Mouse (Mus musculus): Measurements from ENCODE around the gene Wasf3. TPM values are rescaled to one million over a fixed set of nuclear protein-coding genes. Genes with fewer than 3 reads are reported as not detected.

Gene Wasf3
- polyA plus RNA-seq, 1 experiment from 2014 or later, result 0.85 TPM

GRCm38 (mm10) chr5:146373238-146373637, 11.5 kb upstream of the Wasf3 start:
- Histone ChIP-seq H3K4me1 (replicated peaks; ENCODE audit: control insufficient read depth, insufficient read depth, low read length) (no peaks in the 10 kb centered on the region), H3K36me3 (ENCODE audit: control insufficient read depth, insufficient read depth) (no peaks in the 10 kb centered on the region), H3K9ac (ENCODE audit: low read depth, low read length) (no peak overlapping the region), H3K9me3 (ENCODE audit: control insufficient read depth) (no peaks in the 10 kb centered on the region), H3K4me3 (ENCODE audit: low read depth, low read length) (no peak overlapping the region), H3K27me3 (replicated peaks; ENCODE audit: control insufficient read depth, insufficient read depth, low read length) (no peaks in the 10 kb centered on the region), H3K27ac (ENCODE audit: low read depth, low read length) (no peak overlapping the region), H3K4me2 (replicated peaks; ENCODE audit: low read depth) (no peak overlapping the region)
- TF ChIP-seq CTCF (IDR thresholded peaks at IDR 0.05; ENCODE audit: low read depth), result no peak
- no peak for ATAC-seq
- 86% methylated on average over 11 of the region's 11 CpGs for WGBS

- Histone ChIP-seq H3K36me3 (ENCODE audit: control insufficient read depth, insufficient read depth) (no peaks in the 10 kb centered on the region), H3K9ac (ENCODE audit: low read depth, low read length) (no peak overlapping the region), H3K4me3 (ENCODE audit: low read depth, low read length) (no peak overlapping the region), H3K4me2 (replicated peaks; ENCODE audit: low read depth) (no peak overlapping the region), H3K4me1 (replicated peaks; ENCODE audit: control insufficient read depth, insufficient read depth, low read length) (no peaks in the 10 kb centered on the region), H3K9me3 (ENCODE audit: control insufficient read depth) (0 out of 2 replicates have a peak, but pooled peaks cover 4% of the 10 kb centered on the region), H3K27ac (ENCODE audit: low read depth, low read length) (no peak overlapping the region), H3K27me3 (replicated peaks; ENCODE audit: control insufficient read depth, insufficient read depth, low read length) (no peaks in the 10 kb centered on the region)
- WGBS, result 87% methylated on average over 4 of the region's 4 CpGs
- TF ChIP-seq CTCF (IDR thresholded peaks at IDR 0.05; ENCODE audit: low read depth), result peak; percentile 61
- ATAC-seq, result no peak
Observed at GRCm38 (mm10) chr5:146376601-146377000, 8.2 kb upstream of the Wasf3 start.

DNA sequence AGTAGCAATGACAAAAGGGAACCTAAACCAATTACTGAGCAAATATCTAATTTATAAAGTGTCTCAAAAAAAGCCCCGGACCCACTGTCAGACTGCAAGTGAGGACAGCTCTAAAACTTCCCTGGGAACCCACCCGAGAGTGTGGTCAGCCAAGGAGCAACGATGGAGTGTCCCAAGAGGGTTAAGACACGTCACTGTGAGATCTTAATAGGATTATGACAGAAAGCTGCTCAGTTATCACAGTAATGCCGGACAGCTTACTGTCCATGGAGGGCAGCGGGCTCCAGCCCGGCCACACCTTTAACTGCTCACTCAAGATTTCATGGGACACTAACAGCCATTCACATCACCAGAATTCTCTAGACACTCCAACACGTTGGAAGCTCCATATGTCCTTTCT, 4.7 kb upstream of the Wasf3 start:
- WGBS, result 77% methylated on average over 8 of the region's 8 CpGs
- no peak for ATAC-seq
- no peak overlapping the region for H3K27ac ChIP-seq (ENCODE audit: low read depth, low read length)

DNA sequence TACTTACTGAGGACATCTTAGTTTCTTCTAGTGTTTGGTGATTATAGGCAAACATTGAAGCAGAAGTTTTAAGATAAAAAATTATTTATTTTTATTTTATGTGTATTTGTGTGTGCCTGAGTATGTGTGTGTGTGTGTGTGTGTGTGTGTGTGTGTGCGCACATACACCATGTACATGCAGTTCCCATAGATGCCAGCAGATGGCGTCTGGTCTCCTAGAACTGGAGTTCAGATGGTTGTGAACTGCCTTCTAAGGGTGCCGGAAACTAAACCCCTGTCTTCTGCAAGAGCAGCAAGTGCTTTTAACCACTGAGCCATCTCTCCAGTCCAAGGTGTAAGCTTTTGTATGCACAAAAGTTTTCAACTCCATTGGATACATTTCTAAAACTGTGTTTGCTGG, 2.5 kb upstream of the Wasf3 start:
- H3K4me2 ChIP-seq (replicated peaks; ENCODE audit: low read depth), result no peak overlapping the region
- no peak overlapping the region for H3K4me3 ChIP-seq (ENCODE audit: low read depth, low read length)
- peaks cover 8% of the 10 kb centered on the region for H3K27me3 ChIP-seq (replicated peaks; ENCODE audit: control insufficient read depth, insufficient read depth, low read length)
- 82% methylated on average over 3 of the region's 3 CpGs for WGBS
- 0 out of 2 replicates have a peak, but pooled peaks cover 4% of the 10 kb centered on the region for H3K9me3 ChIP-seq (ENCODE audit: control insufficient read depth)
- no peaks in the 10 kb centered on the region for H3K4me1 ChIP-seq (replicated peaks; ENCODE audit: control insufficient read depth, insufficient read depth, low read length)
- no peak overlapping the region for H3K27ac ChIP-seq (ENCODE audit: low read depth, low read length)
- H3K36me3 ChIP-seq (ENCODE audit: control insufficient read depth, insufficient read depth), result no peaks in the 10 kb centered on the region
- peak; percentile 34; the same call in 1 of the 2 replicates for TF ChIP-seq CTCF (IDR thresholded peaks at IDR 0.05; ENCODE audit: low read depth)
- H3K9ac ChIP-seq (ENCODE audit: low read depth, low read length), result no peak overlapping the region
- no peak for ATAC-seq

More for the DNA sequence above, 4.7 kb upstream of the Wasf3 start:
- H3K9ac ChIP-seq (ENCODE audit: low read depth, low read length), result no peak overlapping the region
- H3K4me1 ChIP-seq (replicated peaks; ENCODE audit: control insufficient read depth, insufficient read depth, low read length), result no peaks in the 10 kb centered on the region
- H3K4me3 ChIP-seq (ENCODE audit: low read depth, low read length), result no peak overlapping the region
- no peak for TF ChIP-seq CTCF (IDR thresholded peaks at IDR 0.05; ENCODE audit: low read depth)
- no peaks in the 10 kb centered on the region for H3K36me3 ChIP-seq (ENCODE audit: control insufficient read depth, insufficient read depth)
- H3K27me3 ChIP-seq (replicated peaks; ENCODE audit: control insufficient read depth, insufficient read depth, low read length), result peaks cover 3% of the 10 kb centered on the region
- 0 out of 2 replicates have a peak, but pooled peaks cover 4% of the 10 kb centered on the region for H3K9me3 ChIP-seq (ENCODE audit: control insufficient read depth)
- H3K4me2 ChIP-seq (replicated peaks; ENCODE audit: low read depth), result no peak overlapping the region

- no peaks in the 10 kb centered on the region for H3K36me3 ChIP-seq (ENCODE audit: control insufficient read depth, insufficient read depth)
- no peak overlapping the region for H3K27ac ChIP-seq (ENCODE audit: low read depth, low read length)
- no peak overlapping the region for H3K4me2 ChIP-seq (replicated peaks; ENCODE audit: low read depth)
- no peak for ATAC-seq
- WGBS, result 74% methylated on average over 6 of the region's 6 CpGs
- H3K9me3 ChIP-seq (ENCODE audit: control insufficient read depth), result 0 out of 2 replicates have a peak, but pooled peaks cover 4% of the 10 kb centered on the region
- H3K9ac ChIP-seq (ENCODE audit: low read depth, low read length), result no peak overlapping the region
- H3K4me1 ChIP-seq (replicated peaks; ENCODE audit: control insufficient read depth, insufficient read depth, low read length), result no peaks in the 10 kb centered on the region
- H3K27me3 ChIP-seq (replicated peaks; ENCODE audit: control insufficient read depth, insufficient read depth, low read length), result peaks cover 8% of the 10 kb centered on the region
- no peak for TF ChIP-seq CTCF (IDR thresholded peaks at IDR 0.05; ENCODE audit: low read depth)
- no peak overlapping the region for H3K4me3 ChIP-seq (ENCODE audit: low read depth, low read length)
Observed at GRCm38 (mm10) chr5:146383401-146383800, 1.4 kb upstream of the Wasf3 start.

- no peak overlapping the region for H3K27ac ChIP-seq (ENCODE audit: low read depth, low read length)
- no peaks in the 10 kb centered on the region for H3K9me3 ChIP-seq (ENCODE audit: control insufficient read depth)
- H3K9ac ChIP-seq (ENCODE audit: low read depth, low read length), result no peak overlapping the region
- 0 out of 2 replicates have a peak overlapping the region, but pooled peaks have one; percentile 50 for H3K4me3 ChIP-seq (ENCODE audit: low read depth, low read length)
- no peak for TF ChIP-seq CTCF (IDR thresholded peaks at IDR 0.05; ENCODE audit: low read depth)
- H3K36me3 ChIP-seq (ENCODE audit: control insufficient read depth, insufficient read depth), result no peaks in the 10 kb centered on the region
- WGBS, result 40% methylated on average over 13 of the region's 13 CpGs
- no peak overlapping the region; the same call in 1 of the 2 replicates for H3K4me2 ChIP-seq (replicated peaks; ENCODE audit: low read depth)
- H3K27me3 ChIP-seq (replicated peaks; ENCODE audit: control insufficient read depth, insufficient read depth, low read length), result peaks cover 8% of the 10 kb centered on the region
- ATAC-seq, result no peak
- no peaks in the 10 kb centered on the region for H3K4me1 ChIP-seq (replicated peaks; ENCODE audit: control insufficient read depth, insufficient read depth, low read length)
Observed at GRCm38 (mm10) chr5:146385989-146386388, 1.2 kb downstream of the Wasf3 start.

- TF ChIP-seq CTCF (IDR thresholded peaks at IDR 0.05; ENCODE audit: low read depth), result no peak
- WGBS, result 90% methylated on average over 4 of the region's 4 CpGs
- peaks cover 8% of the 10 kb centered on the region for H3K27me3 ChIP-seq (replicated peaks; ENCODE audit: control insufficient read depth, insufficient read depth, low read length)
- no peak overlapping the region for H3K9ac ChIP-seq (ENCODE audit: low read depth, low read length)
- no peak overlapping the region for H3K4me3 ChIP-seq (ENCODE audit: low read depth, low read length)
- H3K36me3 ChIP-seq (ENCODE audit: control insufficient read depth, insufficient read depth), result no peaks in the 10 kb centered on the region
- ATAC-seq, result no peak
- H3K4me2 ChIP-seq (replicated peaks; ENCODE audit: low read depth), result no peak overlapping the region
- no peaks in the 10 kb centered on the region for H3K9me3 ChIP-seq (ENCODE audit: control insufficient read depth)
- no peaks in the 10 kb centered on the region for H3K4me1 ChIP-seq (replicated peaks; ENCODE audit: control insufficient read depth, insufficient read depth, low read length)
- H3K27ac ChIP-seq (ENCODE audit: low read depth, low read length), result no peak overlapping the region
Observed at GRCm38 (mm10) chr5:146386906-146387305, 2.1 kb downstream of the Wasf3 start.

All from intestine, postnatal 0 days (tissue).